Mouse (Mus musculus) CH12.LX (cell line): ENCODE measurements around the gene Copa.

Experiments
- BHLHE40 ChIP-seq: IDR thresholded peaks from 2 replicates; pipeline ENCODE4 v1.6.1; 2011; ENCODE audit warnings: mild to moderate bottlenecking, low read depth, low read length, improper control_type of control experiment
- CHD1 ChIP-seq: IDR thresholded peaks from 2 replicates; pipeline ENCODE4 v1.6.1; 2012; ENCODE audit warnings: low read depth, low read length, improper control_type of control experiment, inconsistent platforms
- CHD2 ChIP-seq: IDR thresholded peaks from 2 replicates; pipeline ENCODE4 v1.6.1; 2011; ENCODE audit warnings: low read length, improper control_type of control experiment
- CTCF ChIP-seq, 2 experiments: IDR thresholded peaks in 1 of 2; conservative IDR thresholded peaks in 1 of 2; 2 replicates each; pipeline ENCODE4 v1.5.1; 2011 to 2012; ENCODE audit warnings: low read depth in 2 of 2, low read length in 2 of 2, improper control_type of control experiment in 1 of 2, inconsistent platforms in 1 of 2, mild to moderate bottlenecking in 1 of 2, moderate library complexity in 1 of 2
- E2F4 ChIP-seq: IDR thresholded peaks from 2 replicates; pipeline ENCODE4 v1.6.1; 2011; ENCODE audit warnings: low read depth, low read length, improper control_type of control experiment; ENCODE audit not compliant: insufficient replicate concordance
- HCFC1 ChIP-seq: IDR thresholded peaks from 2 replicates; pipeline ENCODE4 v1.6.1; 2012; ENCODE audit warnings: low read depth, mild to moderate bottlenecking, inconsistent platforms, low read length, improper control_type of control experiment
- KAT2A ChIP-seq: IDR thresholded peaks from 2 replicates; pipeline ENCODE4 v1.6.1; 2012; ENCODE audit warnings: low read length, improper control_type of control experiment, inconsistent platforms; ENCODE audit not compliant: insufficient replicate concordance
- MAZ ChIP-seq: IDR thresholded peaks from 2 replicates; pipeline ENCODE4 v1.6.1; 2012; ENCODE audit warnings: low read depth, mild to moderate bottlenecking, inconsistent platforms, low read length, improper control_type of control experiment, moderate library complexity
- POLR2A ChIP-seq: IDR thresholded peaks from 2 replicates; pipeline ENCODE4 v1.6.1; 2011; ENCODE audit warnings: low read depth, mild to moderate bottlenecking, improper control_type of control experiment, low read length
- RAD21 ChIP-seq: IDR thresholded peaks from 2 replicates; pipeline ENCODE4 v1.6.1; 2011; ENCODE audit warnings: low read depth, mild to moderate bottlenecking, low read length, improper control_type of control experiment, moderate library complexity
- RCOR1 ChIP-seq: conservative IDR thresholded peaks from 2 replicates; pipeline ENCODE4 v1.6.1; 2012; ENCODE audit warnings: low read depth, mild to moderate bottlenecking, inconsistent platforms, low read length, improper control_type of control experiment
- TBP ChIP-seq: conservative IDR thresholded peaks from 2 replicates; pipeline ENCODE4 v1.6.1; 2011; ENCODE audit warnings: low read depth, low read length, improper control_type of control experiment
- ZC3H11A ChIP-seq: IDR thresholded peaks from 2 replicates; pipeline ENCODE4 v1.6.1; 2012; ENCODE audit warnings: low read depth, mild to moderate bottlenecking, inconsistent platforms, low read length, improper control_type of control experiment
- ZKSCAN1 ChIP-seq: IDR thresholded peaks from 2 replicates; pipeline ENCODE4 v1.6.1; 2012; ENCODE audit warnings: low read depth, inconsistent platforms, low read length, improper control_type of control experiment, borderline replicate concordance

DNA sequence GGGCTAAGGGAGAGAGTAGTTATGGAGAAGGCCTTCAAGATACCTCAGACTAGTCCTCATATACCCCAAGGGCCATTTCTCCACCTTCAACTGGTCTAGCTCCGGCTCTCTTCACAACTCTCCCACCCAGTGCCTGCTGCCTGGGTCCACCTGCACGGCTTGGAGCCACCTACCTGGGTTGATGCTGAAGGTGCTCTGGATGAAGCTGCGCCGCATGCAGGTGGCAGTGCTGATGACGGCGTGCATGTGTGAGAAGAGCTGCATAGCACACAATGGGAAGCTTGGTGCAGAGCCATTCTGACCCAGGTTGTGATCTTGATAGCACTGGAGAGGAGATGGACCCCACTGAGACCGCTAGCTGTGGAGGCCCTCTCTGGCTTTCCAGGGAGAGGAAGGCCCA is 9.7 kb upstream of the Copa start:
- no peak for TF ChIP-seq CTCF (conservative IDR thresholded peaks at IDR 0.05 in 1 of 2, IDR thresholded peaks at IDR 0.05 in 1 of 2; ENCODE audit: low read depth in 2 of 2, low read length in 2 of 2)
- TF ChIP-seq E2F4, result no peak
- no peak for TF ChIP-seq ZKSCAN1
- TF ChIP-seq KAT2A, result no peak
- TF ChIP-seq POLR2A, result no peak
- TF ChIP-seq BHLHE40, result no peak
- TF ChIP-seq RAD21, result no peak
- no peak for TF ChIP-seq ZC3H11A
- TF ChIP-seq RCOR1, result no peak
- no peak for TF ChIP-seq HCFC1
- TF ChIP-seq CHD2, result no peak
- TF ChIP-seq TBP, result no peak
- TF ChIP-seq CHD1, result no peak
- no peak for TF ChIP-seq MAZ
